ENCODE assay signal across 19 mouse cellular contexts in the genomic region with DNA sequence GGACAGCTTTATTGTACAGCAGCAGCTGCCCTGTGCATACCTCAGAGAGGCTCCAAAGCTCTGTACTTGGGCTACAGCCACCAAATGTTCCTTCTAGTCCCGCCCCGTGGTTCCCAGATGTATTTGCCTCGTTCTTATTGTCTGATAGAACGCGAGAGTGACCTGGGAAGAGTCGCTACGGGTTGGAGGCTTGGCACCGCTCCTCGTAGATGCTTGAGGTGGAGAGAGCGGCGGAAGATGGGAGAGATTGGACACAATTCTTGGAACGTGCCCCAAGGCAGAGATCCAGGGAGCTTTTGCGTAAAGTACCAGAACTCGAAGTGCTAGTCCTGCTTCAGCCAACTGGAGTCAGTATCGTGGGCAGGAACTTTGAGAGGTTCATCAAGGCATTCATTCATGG. TPM values are rescaled to one million over a fixed set of nuclear protein-coding genes. Genes with fewer than 3 reads are reported as not detected.
DNase-seq lines count a peak whose midpoint lies in the region; ATAC-seq and TF ChIP-seq lines count a peak whose summit lies in the region.
"Had no signal": no experiment of that assay in that cellular context is flagged by ENCODE, and none has a peak within 500 bp of the region (broad histone marks: within the 10 kb centered on the region; RNA-seq: fewer than 3 reads in every experiment).

No protein-coding gene starts in this region.

- no peak for ATAC-seq in forebrain, embryonic 14.5 days
- no peak for ATAC-seq in forebrain, embryonic 15.5 days (replicated peaks)
- ATAC-seq: activated CD4-positive, CD25-positive, alpha-beta regulatory T cell, adult 4 months; forebrain, embryonic 16.5 days; hindbrain, postnatal 0 days had no signal

- H3K4me2 ChIP-seq in forebrain, embryonic 14.5 days (ENCODE audit: low read length), result no peak overlapping the region
- H3K4me2 ChIP-seq in forebrain, embryonic 15.5 days (replicated peaks), result no peak overlapping the region
- H3K4me2 ChIP-seq: hindbrain, embryonic 13.5 days had no signal

- H3K36me3 ChIP-seq in ES-Bruce4 (ENCODE audit: control insufficient read depth, insufficient read depth, low read length, poor library complexity, severe bottlenecking), result no peaks in the 10 kb centered on the region
- H3K36me3 ChIP-seq in forebrain, embryonic 14.5 days (ENCODE audit: control insufficient read depth, insufficient read depth, low read length), result no peaks in the 10 kb centered on the region
- H3K36me3 ChIP-seq in forebrain, embryonic 15.5 days, result no peaks in the 10 kb centered on the region
- H3K36me3 ChIP-seq: embryonic facial prominence, embryonic 10.5 days; forebrain, embryonic 10.5 days; G1E; heart, embryonic 10.5 days; hindbrain, embryonic 13.5 days had no signal

- no peak for TF ChIP-seq EP300 in ES-Bruce4 (IDR thresholded peaks at IDR 0.05; ENCODE audit: insufficient read depth, low read depth, low read length)

- H3K9me3 ChIP-seq in ES-Bruce4 (replicated peaks; ENCODE audit: control insufficient read depth, insufficient read depth, low read length, poor library complexity, severe bottlenecking), result no peaks in the 10 kb centered on the region
- H3K9me3 ChIP-seq in forebrain, embryonic 14.5 days (replicated peaks; ENCODE audit: control insufficient read depth, low read length), result no peaks in the 10 kb centered on the region
- H3K9me3 ChIP-seq in forebrain, embryonic 15.5 days, result no peaks in the 10 kb centered on the region
- H3K9me3 ChIP-seq: embryonic facial prominence, embryonic 10.5 days; forebrain, embryonic 10.5 days; heart, embryonic 10.5 days; hindbrain, embryonic 13.5 days had no signal

- peak; percentile 3 to 13 for DNase-seq in heart, postnatal 14 days
- DNase-seq in heart, adult 11 months, result no peak
- peak; percentile 98 for DNase-seq in fat pad, adult 2 months (ENCODE audit: extremely low read depth, low read depth, low spot score)
- no peak for DNase-seq in lung, adult 18-20 months
- DNase-seq in forebrain, embryonic 14.5 days (ENCODE audit: low spot score), result no peak
- DNase-seq: adrenal gland, postnatal 25 days; cerebellum, adult 2 months; gastrocnemius, postnatal 25 days had no signal

- H3K27me3 ChIP-seq in ES-Bruce4 (ENCODE audit: control insufficient read depth, insufficient read depth, low read length, poor library complexity, severe bottlenecking), result no peaks in the 10 kb centered on the region
- H3K27me3 ChIP-seq in forebrain, embryonic 14.5 days (replicated peaks; ENCODE audit: control insufficient read depth, insufficient read depth, low read length), result no peaks in the 10 kb centered on the region
- H3K27me3 ChIP-seq in forebrain, embryonic 15.5 days, result no peaks in the 10 kb centered on the region
- H3K27me3 ChIP-seq: hindbrain, embryonic 13.5 days had no signal

- peak overlapping the region; percentile 50 for H3K9ac ChIP-seq in ES-Bruce4 (ENCODE audit: low read depth, poor library complexity, severe bottlenecking)
- H3K9ac ChIP-seq in forebrain, embryonic 14.5 days (ENCODE audit: low read length), result no peak overlapping the region
- no peak overlapping the region for H3K9ac ChIP-seq in forebrain, embryonic 15.5 days (replicated peaks)
- H3K9ac ChIP-seq: hindbrain, embryonic 13.5 days had no signal

- no peak overlapping the region for H3K27ac ChIP-seq in ES-Bruce4 (ENCODE audit: insufficient read depth, low read length)
- no peak overlapping the region for H3K27ac ChIP-seq in forebrain, embryonic 14.5 days (ENCODE audit: low read depth, low read length)
- H3K27ac ChIP-seq in forebrain, embryonic 15.5 days (replicated peaks), result no peak overlapping the region
- H3K27ac ChIP-seq: embryonic facial prominence, embryonic 10.5 days; forebrain, embryonic 10.5 days; heart, embryonic 10.5 days; hindbrain, embryonic 13.5 days; hindbrain, postnatal 0 days had no signal

- TF ChIP-seq POLR2A in ES-Bruce4 (IDR thresholded peaks at IDR 0.05; ENCODE audit: insufficient read depth, low read length), result no peak

- TF ChIP-seq CTCF in ES-Bruce4 (IDR thresholded peaks at IDR 0.05; ENCODE audit: low read depth, low read length), result no peak

- 92% methylated on average over 15 of the region's 15 CpGs for WGBS in forebrain, embryonic 14.5 days
- 92% methylated on average over 15 of the region's 15 CpGs for WGBS in forebrain, embryonic 15.5 days

- peak overlapping the region; percentile 61 for H3K4me3 ChIP-seq in ES-Bruce4 (ENCODE audit: low read depth, low read length)
- H3K4me3 ChIP-seq in forebrain, embryonic 14.5 days (ENCODE audit: low read depth, low read length), result no peak overlapping the region
- no peak overlapping the region for H3K4me3 ChIP-seq in forebrain, embryonic 15.5 days
- H3K4me3 ChIP-seq: embryonic facial prominence, embryonic 10.5 days; forebrain, embryonic 10.5 days; heart, embryonic 10.5 days; hindbrain, embryonic 13.5 days had no signal

- intact Hi-C loops in heart, postnatal 14 days (cut with DNase I), result no loop called here

- peaks cover under 1% of the 10 kb centered on the region for H3K4me1 ChIP-seq in ES-Bruce4 (ENCODE audit: control insufficient read depth, insufficient read depth, low read length)
- peaks cover 6% of the 10 kb centered on the region for H3K4me1 ChIP-seq in forebrain, embryonic 14.5 days (ENCODE audit: control insufficient read depth, insufficient read depth, low read length)
- peaks cover 17% of the 10 kb centered on the region for H3K4me1 ChIP-seq in forebrain, embryonic 15.5 days
- H3K4me1 ChIP-seq: heart, embryonic 10.5 days had no signal

RNA-seq across cellular contexts. Expression of gene Nsun7, which starts 36.8 kb away (rescaled TPM):
- total RNA-seq in heart, postnatal 14 days (2021), result under 1 TPM; 0.07 to 0.17 TPM
- polyA plus RNA-seq in ES-Bruce4 (2011; ENCODE audit: insufficient read depth, insufficient read length, low read depth, missing spikeins), result 0.37 and 0.94 TPM in 2 replicates
- polyA plus RNA-seq in forebrain, embryonic 14.5 days (2014; fragmentation: Nextera tagmentation; extraction: Ambion mirVana), result 0.74 and 1.2 TPM in 2 replicates
- polyA plus RNA-seq in forebrain, embryonic 15.5 days (2015; fragmentation: Nextera tagmentation; extraction: Ambion mirVana), result 2.2 and 3.0 TPM in 2 replicates
- total RNA-seq: gastrocnemius, postnatal 25 days; heart, adult 18-20 months had no signal
- polyA plus RNA-seq: G1E had no signal

RNA-seq across cellular contexts. Expression of gene Rbm47, which starts 50.0 kb away (rescaled TPM):
- 1 to 10 TPM; 2.7 to 2.8 TPM for total RNA-seq in heart, postnatal 14 days (2021)
- 82.8 and 88.1 TPM in 2 replicates for polyA plus RNA-seq in ES-Bruce4 (2011; ENCODE audit: insufficient read depth, insufficient read length, low read depth, missing spikeins)
- 2.2 and 2.7 TPM in 2 replicates for polyA plus RNA-seq in forebrain, embryonic 14.5 days (2014; fragmentation: Nextera tagmentation; extraction: Ambion mirVana)
- polyA plus RNA-seq in forebrain, embryonic 15.5 days (2015; fragmentation: Nextera tagmentation; extraction: Ambion mirVana), result 2.7 and 5.1 TPM in 2 replicates
- polyA plus RNA-seq: G1E had no signal

Comparison
In these comparisons a context has a peak if more than half of its experiments do, and no peak if none do; other contexts are left out.
1. DNase-seq: peak in heart, postnatal 14 days (2 of 2) and fat pad, adult 2 months (single experiment); none in heart, adult 11 months (single experiment), lung, adult 18-20 months (0 of 2) and forebrain, embryonic 14.5 days (single experiment).
2. RNA of gene Rbm47, which starts 50.0 kb away (polyA plus RNA-seq): 82.8 to 88.1 TPM in ES-Bruce4; 2.7 to 5.1 TPM in forebrain, embryonic 15.5 days and 2.2 to 2.7 TPM in forebrain, embryonic 14.5 days; every median in the first group is over 10 times any median in the second.